Mouse (Mus musculus): Measurements from ENCODE around the gene Fam104a.

The Fam104a gene

DNA sequence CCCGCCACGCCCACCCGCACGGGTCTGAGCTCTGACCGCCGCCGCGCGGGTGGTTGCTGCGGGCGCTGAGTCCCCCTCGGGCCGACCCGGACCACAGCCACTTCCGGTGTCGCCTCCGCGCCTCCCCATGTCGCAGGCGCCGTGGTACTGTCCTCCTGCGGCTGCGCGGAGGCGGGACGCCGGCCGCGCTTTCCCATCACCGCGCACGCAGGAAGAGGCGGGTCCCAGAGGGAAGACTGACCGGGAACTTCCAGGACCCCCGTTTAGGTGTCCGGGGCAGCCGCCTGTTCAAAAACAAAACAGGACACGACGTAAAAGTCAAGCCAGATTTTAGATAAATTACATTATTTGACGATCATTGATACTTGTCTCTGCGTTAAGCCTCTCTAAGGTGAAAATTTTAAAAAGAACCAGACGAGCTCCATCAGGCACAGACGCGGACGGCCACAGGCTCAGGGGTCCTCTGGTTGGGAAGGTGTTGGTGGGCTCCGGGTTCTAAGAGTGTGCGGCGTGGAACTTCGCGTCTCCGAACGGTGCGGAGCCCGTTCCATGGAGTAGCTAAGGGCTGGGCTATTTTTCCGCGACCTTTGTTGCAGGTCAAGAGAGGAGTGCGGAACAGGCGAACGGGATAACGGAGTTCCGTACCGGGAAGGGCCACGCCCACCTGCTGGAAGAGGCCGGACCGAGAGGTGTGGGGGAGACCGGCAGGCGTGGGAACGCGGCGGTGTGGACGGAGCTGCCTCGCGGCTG is at the start of gene Fam104a, which contains the start of gene D11Wsu47e:
Gene Fam104a, minus strand, starts transcription at position 199 of the 750 bp plus-strand sequence.
Gene D11Wsu47e, plus strand, starts transcription at position 456 of the 750 bp plus-strand sequence.
- peak; percentile 90 for ATAC-seq (ENCODE audit: insufficient number of reproducible peaks, low FRiP score, low TSS enrichment)

DNA sequence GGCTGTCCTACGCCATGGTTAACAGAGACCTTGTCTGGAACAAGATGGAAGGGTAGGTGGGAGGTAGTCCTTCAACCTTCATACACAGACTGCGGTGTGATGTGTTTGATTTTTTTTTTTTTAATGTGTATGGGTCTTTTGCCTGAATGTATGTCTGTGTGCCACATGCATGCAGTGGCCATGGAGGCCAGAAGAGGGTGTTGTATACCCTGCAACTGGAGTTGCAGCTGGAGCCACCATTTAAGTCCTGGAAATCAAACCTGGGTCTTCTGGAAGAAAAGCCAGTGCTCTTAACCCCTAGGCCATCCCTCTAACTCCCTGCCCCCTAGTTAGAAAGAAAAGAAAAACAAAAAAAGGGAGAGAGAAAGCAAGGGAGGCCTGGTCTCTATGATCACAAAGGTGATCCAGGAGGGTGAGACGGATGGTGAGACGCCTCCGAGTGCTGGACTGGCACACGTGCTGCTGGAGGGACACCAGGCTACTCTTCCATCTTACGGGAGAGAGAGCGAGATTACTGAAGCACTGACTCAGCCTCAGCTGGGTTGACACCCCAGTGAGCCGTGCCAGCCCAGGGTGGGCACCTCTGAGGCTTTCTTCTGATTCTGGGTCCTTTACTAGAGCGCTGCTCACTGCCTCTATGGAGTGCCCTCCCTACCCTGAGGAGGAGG is 48.1 kb upstream of the Fam104a start:
- ATAC-seq (ENCODE audit: insufficient number of reproducible peaks, low FRiP score, low TSS enrichment): no peak

DNA sequence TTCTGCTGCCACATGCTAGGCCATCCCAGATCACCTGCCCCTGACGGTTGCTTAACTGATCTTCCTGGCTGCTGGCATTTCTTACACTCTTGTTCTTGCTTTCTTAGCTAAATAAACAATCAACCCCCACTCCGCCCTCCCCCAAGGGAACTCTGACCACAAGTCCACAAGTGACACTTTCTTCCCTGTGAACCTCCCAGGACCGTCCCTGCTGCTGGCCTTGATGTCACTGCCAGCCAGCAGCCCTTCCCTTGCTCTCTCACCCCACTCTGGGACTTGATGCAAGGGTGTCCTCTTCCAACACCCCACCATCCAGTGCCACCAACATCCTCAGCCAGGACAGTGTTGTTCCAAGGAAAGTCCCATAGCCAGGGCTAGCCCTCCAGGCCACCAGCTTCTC is 46.9 kb upstream of the Fam104a start:
- no peak for ATAC-seq (ENCODE audit: insufficient number of reproducible peaks, low FRiP score, low TSS enrichment)

DNA sequence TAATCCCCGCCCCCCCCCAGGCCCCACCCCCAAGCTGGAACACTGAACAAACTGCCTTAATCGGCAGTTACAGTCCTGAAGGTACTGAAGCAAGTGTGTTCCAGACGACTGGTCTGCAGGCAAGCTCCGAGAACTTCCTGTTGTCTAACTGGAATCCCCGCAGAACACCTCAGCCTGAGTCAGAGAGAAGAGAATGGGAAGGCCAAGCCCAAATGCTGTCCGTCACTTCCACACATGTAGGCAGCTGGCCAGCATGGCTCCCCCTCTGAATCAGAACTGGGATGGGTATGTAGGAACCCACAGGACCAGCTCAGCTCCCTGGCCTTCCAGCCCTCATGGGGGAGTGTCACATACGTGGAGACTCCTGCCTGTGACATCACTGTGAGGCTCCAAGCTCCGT is 46.0 kb upstream of the Fam104a start:
- ATAC-seq (ENCODE audit: insufficient number of reproducible peaks, low FRiP score, low TSS enrichment): no peak

GRCm38 (mm10) chr11:113729239-113729638 is 45.3 kb upstream of the Fam104a start:
- ATAC-seq (ENCODE audit: insufficient number of reproducible peaks, low FRiP score, low TSS enrichment): no peak

- no peak for ATAC-seq (ENCODE audit: insufficient number of reproducible peaks, low FRiP score, low TSS enrichment)
Observed at GRCm38 (mm10) chr11:113727992-113728391, 44.0 kb upstream of the Fam104a start.

- no peak for ATAC-seq (ENCODE audit: insufficient number of reproducible peaks, low FRiP score, low TSS enrichment)
Observed at GRCm38 (mm10) chr11:113726994-113727888, 43.3 kb upstream of the Fam104a start.

DNA sequence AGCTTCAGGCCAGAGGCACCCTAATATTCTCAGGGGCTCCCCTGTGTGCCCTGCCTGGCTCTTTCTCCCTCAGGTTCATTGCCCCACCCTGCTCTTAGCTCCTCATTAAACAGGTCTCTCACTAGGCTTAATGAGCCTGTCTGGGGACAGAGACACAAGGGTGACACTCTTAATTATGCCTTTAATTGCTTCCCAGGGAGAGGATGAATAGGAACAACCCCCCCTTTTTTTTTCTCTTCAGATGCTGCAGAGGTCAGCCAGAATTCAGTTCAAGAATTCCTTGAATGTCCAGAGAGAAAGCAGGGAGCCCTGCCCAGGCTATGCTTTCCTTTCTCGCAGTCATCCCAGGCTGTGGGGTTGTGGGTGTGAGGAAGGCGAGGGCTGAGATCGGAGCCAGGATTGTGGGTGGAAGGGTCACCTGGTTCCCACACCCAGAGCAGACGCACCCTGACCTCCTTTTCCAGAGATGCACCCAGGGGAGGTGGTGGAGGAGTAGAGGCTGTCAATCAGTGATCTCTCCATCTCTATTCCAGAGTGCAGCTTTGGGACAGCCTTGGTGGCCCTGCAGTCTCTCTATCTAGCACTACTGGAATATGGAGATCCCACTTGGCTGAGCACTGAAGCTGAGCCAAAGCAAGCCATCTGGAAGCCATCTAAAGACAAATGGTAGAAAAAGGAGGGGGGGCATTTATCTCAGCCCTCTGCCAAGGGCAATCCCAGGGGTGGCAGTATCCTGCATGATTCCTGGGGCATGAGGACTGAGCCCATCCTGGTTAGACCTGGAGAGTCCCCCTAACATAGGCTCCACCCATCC is 41.5 kb upstream of the Fam104a start:
- no peak for ATAC-seq (ENCODE audit: insufficient number of reproducible peaks, low FRiP score, low TSS enrichment)

DNA sequence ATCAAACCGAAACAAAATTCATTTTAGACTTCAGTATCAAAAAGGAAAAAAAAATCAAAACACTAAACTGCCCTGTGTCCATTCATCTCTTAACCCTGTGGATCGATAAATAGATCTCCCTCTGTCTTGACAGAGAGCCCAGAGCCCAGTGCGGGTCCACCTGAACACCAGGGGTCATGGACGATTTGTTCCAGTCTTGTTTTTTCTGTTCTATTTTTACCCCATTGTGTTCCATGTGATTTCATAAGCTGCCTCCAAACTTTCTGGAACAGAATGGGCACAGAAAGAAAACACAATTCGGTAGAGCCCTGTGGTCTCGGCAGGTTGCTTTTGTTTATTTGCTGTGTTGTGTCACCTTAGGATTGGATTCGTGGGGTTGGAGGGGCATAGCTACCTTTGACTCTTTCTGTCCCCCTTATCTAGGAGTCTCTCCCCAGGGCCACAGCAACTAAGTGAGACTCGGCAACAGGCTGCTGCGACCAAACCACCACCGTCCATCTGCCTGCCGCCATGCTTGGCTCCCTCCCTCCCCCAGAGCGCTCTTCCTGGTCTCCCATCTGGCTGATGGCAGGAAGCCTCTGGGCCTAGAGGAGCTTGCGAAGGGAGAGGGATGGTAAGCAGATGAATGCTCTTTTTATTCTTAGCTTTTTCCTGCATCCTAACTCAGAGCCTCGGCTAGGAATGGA is 38.6 kb upstream of the Fam104a start:
- ATAC-seq (ENCODE audit: insufficient number of reproducible peaks, low FRiP score, low TSS enrichment): no peak

DNA sequence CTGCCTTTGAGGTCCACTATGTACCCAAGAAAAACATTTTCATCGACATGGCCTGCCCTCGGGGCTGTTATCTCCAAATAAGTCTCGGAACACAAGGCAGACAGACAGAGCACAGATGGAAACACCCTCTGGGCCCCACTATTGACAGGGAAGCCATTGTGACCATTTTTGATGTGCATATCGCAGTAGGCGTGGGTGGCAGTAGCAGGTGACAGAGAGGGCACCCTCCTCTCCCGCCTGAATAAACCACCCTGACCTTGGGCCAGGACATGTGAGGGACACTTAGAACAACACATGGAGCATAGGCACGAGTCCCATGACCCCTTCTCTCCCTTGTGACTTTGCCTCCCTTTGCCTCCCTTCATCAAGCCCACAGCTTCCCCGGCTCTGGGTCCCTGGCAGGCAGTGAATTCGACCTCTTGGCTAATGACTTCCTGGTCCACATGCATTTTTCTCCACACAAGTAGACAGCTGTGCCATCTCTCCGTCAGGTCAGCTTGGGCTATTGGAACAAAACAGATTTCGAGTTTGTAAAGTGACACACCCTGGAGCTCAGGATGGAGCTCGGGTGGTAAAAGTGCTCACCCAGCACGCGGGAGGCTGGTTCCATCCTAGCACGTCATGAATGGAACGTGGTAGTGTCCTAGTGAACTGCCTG is 33.9 kb upstream of the Fam104a start:
- no peak for ATAC-seq (ENCODE audit: insufficient number of reproducible peaks, low FRiP score, low TSS enrichment)

GRCm38 (mm10) chr11:113716132-113716531 is 32.2 kb upstream of the Fam104a start:
- ATAC-seq (ENCODE audit: insufficient number of reproducible peaks, low FRiP score, low TSS enrichment): no peak

DNA sequence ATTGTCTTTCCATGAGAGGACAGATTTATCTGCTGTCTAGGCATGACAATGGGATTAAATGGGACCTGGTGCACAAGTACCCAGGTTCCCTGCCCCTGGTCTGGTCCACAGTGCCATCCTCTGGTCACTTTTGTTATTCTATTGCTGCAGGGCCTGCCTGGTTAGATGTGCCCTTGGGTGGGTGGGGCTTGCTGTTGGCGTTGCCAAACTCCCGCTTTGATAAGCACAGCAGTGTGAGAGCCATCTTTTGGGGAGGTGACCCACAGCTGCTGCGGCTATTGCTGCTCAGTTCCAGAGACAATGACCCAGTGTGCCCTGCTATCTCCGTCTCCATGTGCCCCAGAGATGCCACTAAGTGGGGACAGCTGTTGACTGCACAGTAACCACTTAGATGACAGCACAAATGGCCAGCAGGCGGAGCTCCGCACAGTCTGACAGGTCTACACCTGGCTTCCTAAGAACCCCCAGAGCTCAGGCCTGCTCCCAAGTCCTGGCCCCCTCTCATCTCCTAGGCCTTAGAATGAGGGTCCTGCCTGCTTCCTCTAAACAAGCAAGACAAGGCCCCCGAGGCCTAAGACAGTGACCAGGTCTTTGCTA is 31.2 kb upstream of the Fam104a start:
- no peak for ATAC-seq (ENCODE audit: insufficient number of reproducible peaks, low FRiP score, low TSS enrichment)

GRCm38 (mm10) chr11:113711061-113711460 is 27.1 kb upstream of the Fam104a start:
- ATAC-seq (ENCODE audit: insufficient number of reproducible peaks, low FRiP score, low TSS enrichment): no peak

GRCm38 (mm10) chr11:113710257-113710777 is 26.4 kb upstream of the Fam104a start:
- ATAC-seq (ENCODE audit: insufficient number of reproducible peaks, low FRiP score, low TSS enrichment): no peak

DNA sequence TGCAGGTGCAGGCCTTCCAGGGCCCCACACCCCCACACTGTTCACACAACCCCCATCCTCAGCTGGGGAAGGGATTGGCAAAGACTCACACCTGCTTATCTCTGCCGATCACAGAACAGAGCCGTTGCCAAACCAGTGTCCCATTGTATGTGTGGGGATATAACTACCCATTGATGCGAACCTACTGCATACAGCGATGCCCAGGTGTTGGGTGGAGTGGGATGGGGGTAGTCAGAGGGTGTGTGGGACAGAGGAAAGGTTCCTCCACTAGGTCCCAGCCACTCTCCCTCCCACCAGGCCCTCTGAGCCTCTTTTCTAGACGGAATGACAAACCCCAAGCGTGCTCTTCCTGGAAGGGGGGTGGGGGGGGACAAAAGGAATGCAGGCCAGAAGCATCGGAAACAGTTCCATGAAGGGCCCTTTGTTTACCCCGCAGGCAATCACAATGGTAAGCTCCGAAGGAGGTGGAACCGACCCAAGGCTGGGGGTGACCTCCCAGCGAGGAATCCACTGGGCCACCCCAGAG is 25.8 kb upstream of the Fam104a start, which contains the start of gene Cpsf4l:
Gene Cpsf4l, minus strand, starts transcription at position 287 of the 526 bp plus-strand sequence.
- no peak for ATAC-seq (ENCODE audit: insufficient number of reproducible peaks, low FRiP score, low TSS enrichment)

DNA sequence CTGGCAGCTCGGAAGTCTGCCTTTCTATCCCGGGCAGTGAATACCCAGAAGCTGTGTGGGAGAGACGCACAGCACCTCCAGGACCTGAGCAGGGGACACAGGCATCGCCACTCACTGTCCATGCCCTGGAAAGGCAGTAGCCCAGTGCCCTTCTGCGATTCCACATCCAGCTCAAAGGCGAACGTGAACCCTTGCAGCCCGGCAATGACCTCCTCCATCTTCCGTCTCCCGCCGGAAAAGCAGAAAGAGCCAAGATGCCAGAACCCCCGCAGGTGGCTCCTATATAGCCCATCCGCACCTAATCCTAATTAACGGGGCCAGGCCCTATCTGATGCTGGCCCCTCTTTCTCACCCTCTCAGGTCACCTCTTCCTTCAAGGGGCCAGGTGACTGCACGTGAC is 25.3 kb upstream of the Fam104a start:
- no peak for ATAC-seq (ENCODE audit: insufficient number of reproducible peaks, low FRiP score, low TSS enrichment)

GRCm38 (mm10) chr11:113708629-113709213 is 24.8 kb upstream of the Fam104a start:
- no peak for ATAC-seq (ENCODE audit: insufficient number of reproducible peaks, low FRiP score, low TSS enrichment)
